Mouse (Mus musculus) urinary bladder, postnatal 10 days (tissue): Measurements from ENCODE around the gene Pet117.

Experiments used
- DNase-seq: peaks from one replicate; pipeline ENCODE4 v3.0.0; 2022; ENCODE audit warnings: low spot score

The Pet117 gene

DNA sequence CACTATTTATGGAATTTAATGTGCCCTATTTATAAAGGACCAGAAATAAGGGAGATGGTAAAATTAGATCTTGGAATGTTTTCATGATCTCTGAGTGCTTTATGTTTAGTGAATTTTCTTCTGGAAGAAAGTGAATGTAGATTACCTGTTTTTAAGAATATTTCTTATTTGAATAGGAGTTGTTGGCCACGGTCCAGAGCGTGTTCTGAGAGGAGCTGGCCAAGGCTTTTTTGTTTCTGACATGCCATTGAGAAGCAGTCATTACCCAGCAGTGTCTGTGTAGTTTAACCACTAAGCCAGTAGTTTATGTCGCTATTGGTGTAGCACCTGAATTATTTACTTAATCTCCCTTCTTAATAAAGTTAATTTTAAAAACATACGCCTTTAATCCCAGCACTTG is 12.9 kb downstream of the Pet117 start:
- DNase-seq = no peak

DNA sequence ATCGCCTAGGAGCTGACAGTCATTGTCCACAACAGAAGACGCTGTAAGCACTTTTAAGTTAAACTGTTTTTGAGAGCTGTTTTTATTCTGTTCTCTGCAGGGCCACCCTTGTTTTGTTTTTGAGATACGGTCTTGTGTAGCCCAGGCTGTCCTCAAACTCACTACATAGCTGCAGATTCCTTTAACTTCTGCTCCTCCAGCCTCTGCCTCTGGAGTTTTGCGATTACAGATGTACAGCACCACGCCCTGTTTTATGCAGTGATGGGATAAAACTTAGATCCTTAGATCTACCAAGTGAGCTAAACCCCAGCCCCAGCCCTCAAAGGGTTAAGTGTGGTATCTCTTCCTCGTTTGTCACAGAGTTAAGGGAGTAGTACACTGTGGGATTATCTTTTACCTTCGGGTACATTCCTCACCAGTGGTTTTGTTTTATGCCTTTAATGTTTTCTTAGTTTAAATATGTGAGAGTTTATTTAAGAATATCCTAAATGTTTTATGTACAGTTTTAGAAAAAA is 13.9 kb downstream of the Pet117 start:
- no peak for DNase-seq

DNA sequence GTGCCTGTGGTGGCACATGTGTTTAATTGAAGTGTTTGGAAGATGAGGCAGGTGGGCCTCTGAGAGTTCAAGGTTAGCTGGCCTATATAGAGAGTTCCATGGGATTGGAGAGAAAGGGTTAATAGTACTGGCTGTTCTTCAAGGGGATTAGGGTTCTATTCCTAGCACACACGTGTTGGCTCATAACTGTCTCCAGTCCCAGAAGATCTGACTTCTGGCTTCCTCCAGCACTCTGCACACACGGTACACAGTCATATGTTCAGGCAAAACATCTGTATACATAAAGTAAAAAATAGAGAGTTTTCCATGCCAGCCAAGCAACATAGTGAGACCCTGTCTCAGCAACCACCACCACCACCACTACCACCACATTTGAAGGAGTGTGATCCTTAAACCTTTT is 17.5 kb downstream of the Pet117 start:
- DNase-seq = no peak

DNA sequence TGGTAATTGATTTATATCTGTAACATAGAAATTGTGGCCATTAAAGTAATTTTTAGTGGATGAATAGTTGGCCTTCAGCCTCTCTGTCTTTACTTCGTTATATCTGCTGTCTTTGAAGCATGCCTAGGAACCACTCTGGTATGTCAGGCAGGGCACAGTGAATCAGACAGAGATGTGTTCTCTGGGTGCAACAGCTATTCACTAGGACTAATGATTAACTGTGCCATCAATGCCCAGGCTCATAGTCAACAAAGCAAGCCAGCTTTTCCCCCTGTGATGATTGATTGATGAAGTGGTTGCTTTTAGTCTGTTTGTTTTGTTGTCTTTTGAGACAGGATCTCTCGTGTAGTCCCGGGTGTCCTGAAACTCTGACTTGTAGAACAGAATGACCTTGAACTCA is 19.6 kb downstream of the Pet117 start:
- DNase-seq = no peak

DNA sequence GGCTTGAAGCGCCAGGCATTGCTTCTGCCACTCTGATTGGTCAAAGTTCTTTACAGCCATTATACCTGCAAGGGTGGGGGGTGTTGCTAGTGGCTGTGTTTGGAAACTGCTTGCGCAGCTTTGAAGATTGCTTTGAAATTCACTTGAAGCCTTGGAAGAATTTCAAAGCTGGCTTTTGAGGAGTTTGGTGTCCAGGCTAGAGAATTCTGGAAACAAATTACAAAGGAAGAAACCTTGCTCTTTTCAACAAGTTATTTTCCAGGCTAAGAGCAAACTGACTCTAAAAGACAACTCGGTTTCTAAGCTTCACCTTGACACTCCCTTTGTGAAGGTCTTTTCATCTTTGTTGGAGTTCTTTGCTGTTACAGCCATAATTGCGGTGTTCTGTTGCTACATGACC is 30.7 kb downstream of the Pet117 start:
- DNase-seq = no peak

DNA sequence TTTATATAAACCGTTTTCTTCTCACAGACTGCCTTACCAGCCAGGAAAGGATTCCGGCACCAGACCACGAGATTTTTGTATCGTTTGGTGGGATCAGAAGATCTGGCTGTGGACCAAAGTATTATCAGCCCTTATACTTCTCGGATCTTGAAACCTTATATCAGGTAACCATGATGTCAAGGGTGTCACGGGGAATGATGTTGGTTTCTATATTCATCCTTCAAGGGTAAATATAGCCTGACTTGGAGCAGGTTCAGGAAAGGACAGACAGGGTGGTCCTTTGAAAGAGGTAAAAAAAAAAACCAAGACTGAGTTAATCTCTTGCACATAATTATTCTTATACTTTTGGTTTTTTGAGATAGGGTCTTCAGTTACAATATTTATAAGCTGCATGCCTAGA is 31.9 kb downstream of the Pet117 start:
- no peak for DNase-seq

DNA sequence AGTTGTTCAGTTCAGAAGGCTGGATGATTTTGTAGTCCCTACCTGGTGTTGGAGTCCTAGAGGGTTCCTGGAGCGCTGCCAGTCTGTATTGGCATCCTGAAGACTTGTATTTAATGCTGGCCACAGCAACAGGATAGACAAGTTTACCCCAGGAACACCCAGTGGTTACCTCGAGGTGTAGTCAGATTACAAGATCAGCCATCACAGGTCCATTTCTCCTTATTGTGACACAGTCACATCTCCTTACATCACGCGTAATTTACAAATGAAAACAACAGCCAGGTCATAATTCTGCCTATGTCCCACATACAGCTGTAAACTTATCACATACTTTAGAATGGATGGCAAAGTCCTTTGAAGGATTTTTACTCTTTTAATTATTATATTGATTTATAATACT is 40.2 kb downstream of the Pet117 start:
- DNase-seq = no peak

DNA sequence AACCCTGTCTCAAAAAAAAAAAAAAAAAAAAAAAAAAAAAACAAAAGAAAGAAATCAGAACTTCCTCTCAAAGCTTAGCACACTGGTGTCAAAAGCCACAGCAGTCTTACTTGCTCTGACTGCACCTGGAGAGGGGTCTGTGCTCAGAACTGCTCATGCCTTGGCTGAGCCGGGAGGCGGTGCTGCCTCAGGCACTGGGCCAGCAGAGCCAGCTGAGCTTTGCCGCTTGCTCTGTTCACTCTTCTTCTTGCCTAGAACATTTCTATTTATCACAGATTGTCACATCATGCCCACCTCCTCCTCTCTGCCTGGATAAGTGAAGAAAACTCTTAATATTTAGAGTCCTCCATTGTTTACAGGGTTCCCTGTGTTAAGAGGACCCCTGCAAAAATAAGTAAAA is 41.8 kb downstream of the Pet117 start:
- no peak for DNase-seq

DNA sequence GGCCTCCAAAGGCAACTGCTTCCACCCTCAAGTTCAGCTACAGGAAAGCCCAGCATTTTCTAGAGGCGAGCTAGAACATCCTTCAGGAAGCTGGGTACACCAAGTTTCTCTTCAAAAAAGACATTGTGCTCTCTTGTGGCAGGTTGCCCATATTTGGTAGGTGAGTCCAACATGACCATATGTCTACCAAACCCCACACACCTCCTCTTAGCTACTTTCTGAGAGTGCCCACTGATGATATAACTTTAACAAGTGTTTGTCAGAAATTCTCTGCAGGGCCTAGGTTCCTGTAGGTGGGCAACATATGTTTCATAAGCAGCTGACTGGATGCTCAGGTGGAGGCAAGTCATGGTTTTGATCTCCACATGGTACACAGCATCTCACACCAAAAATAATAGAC is 45.9 kb downstream of the Pet117 start:
- DNase-seq = no peak

DNA sequence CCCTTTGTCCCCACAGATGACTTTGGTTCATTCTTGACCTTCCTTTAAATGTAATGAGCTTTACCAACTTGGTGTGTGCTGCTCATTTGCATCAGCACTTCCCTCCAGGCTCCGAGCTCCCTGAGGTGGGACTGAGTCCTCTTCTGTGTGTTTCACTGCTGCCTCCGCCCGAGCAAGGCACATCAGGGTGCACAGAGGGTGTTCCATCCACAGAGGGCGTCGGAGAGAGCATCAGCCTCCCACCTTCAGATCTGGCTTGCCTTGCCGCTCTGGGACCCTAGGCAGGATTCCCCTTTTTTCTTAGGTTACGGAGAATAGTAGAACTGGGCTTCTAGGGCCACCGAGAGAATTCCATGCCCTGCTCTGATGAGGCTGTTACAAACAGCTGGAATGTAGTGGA is 48.1 kb downstream of the Pet117 start:
- DNase-seq = no peak

DNA sequence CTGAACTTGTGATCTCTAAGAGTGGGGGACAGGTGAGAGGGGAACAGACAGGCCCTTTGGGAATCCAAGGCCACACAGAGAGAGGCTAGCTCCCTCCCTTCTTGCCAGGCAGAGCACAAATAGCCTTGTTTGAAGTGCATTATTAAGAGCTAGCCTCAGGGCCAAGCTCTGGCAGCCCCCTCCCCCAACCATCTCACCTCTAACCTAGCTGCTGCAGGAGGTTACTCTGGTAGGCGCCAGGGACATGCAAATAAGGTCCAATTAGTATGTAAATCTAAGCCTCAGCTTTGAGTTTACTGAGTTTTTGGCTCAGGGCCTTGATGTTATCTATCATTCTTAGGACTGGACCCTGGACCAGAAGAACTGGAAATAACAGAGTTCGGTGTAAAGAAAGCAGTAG is 49.3 kb downstream of the Pet117 start:
- no peak for DNase-seq

DNA sequence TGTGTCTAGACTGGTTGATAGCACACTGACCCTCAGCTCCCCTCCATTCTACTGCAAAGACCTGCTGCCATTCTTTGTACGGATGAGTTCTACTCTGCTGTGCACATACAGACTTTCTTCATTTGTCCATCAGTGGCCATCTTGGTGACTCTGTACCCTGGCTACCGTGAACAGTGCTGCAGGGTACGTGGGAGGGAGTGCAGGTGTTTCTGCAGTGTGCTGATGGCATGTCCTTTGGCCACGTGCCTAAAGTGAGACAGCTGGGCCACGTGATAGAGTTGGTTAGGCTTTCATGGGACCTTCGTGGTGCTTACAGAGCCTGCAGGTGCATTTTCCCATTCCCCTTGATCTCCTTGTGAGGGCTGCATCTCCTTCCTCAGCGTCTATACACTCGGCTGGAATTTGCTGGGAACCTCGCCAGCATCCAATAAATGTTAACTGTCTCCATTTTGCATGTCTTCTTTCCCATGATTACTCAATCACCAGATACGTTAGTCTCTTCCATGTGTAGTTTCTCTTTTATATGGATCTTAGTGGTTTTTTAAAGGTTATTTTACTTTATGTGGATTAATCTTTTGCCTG is 53.4 kb downstream of the Pet117 start:
- DNase-seq = no peak
